ENCODE assay signal across 21 mouse cellular contexts in genomic region chr13:11882359-11882758, GRCm38 (mm10).
DNase-seq lines count a peak whose midpoint lies in the region; ATAC-seq and TF ChIP-seq lines count a peak whose summit lies in the region.
"Had no signal": no experiment of that assay in that cellular context is flagged by ENCODE, and none has a peak within 500 bp of the region (broad histone marks: within the 10 kb centered on the region; RNA-seq: fewer than 3 reads in every experiment).

No protein-coding gene starts in this region.

- in situ Hi-C loops in CH12.LX (cut with MboI; ENCODE audit: low pct_ligation_motif_present, low pct_unique_long_range_greater_than_20kb, low sequenced_read_pairs), result no loop called here

- TF ChIP-seq CTCF in CH12.LX (conservative IDR thresholded peaks at IDR 0.05 in 1 of 2, IDR thresholded peaks at IDR 0.05 in 1 of 2; ENCODE audit: low read depth in 2 of 2, low read length in 2 of 2), result no peak

- TF ChIP-seq RAD21 in CH12.LX (IDR thresholded peaks at IDR 0.05; ENCODE audit: low read depth, low read length), result no peak

- no peaks in the 10 kb centered on the region for H3K27me3 ChIP-seq in heart, embryonic 10.5 days (ENCODE audit: insufficient read depth, poor library complexity, severe bottlenecking)
- H3K27me3 ChIP-seq in CH12.LX (replicated peaks), result no peaks in the 10 kb centered on the region

- H3K79me2 ChIP-seq in CH12.LX (replicated peaks; ENCODE audit: control insufficient read depth, extremely low read depth, insufficient read depth, poor library complexity, severe bottlenecking), result no peaks in the 10 kb centered on the region

- H3K9ac ChIP-seq in CH12.LX (ENCODE audit: insufficient read depth, low read depth), result no peak overlapping the region

- 0 out of 2 replicates have a peak, but pooled peaks have one; percentile 50 for TF ChIP-seq EP300 in CH12.LX (IDR thresholded peaks at IDR 0.05; ENCODE audit: low read length)

- peaks cover 25% of the 10 kb centered on the region; the same call in 1 of the 2 replicates for H3K36me3 ChIP-seq in heart, embryonic 10.5 days
- H3K36me3 ChIP-seq in CH12.LX (replicated peaks in 1 of 2; ENCODE audit: control insufficient read depth in 1 of 2, insufficient read depth in 1 of 2, low read length in 1 of 2), result no peaks in the 10 kb centered on the region
- H3K36me3 ChIP-seq: G1E had no signal

- no peak overlapping the region for H3K27ac ChIP-seq in heart, embryonic 10.5 days
- H3K27ac ChIP-seq in CH12.LX (ENCODE audit: insufficient read depth, low read depth), result no peak overlapping the region

- ATAC-seq in frontal cortex, adult (ENCODE audit: low TSS enrichment), result peak; percentile 29; the same call in 1 of the 2 replicates
- ATAC-seq in granulocyte monocyte progenitor cell, adult 5-6 weeks (replicated peaks; ENCODE audit: poor library complexity, severe bottlenecking), result no peak
- ATAC-seq: activated CD4-positive, CD25-positive, alpha-beta regulatory T cell, adult 4 months; CD4-positive, CD25-positive, alpha-beta regulatory T cell, adult 4 months; Patski had no signal

- no peak for DNase-seq in frontal cortex, postnatal 14 days (ENCODE audit: low spot score in 2 of 2)
- DNase-seq in heart, adult 11 months, result peak; percentile 64
- DNase-seq in heart, embryonic 10.5 days (ENCODE audit: low spot score), result no peak
- DNase-seq in CH12.LX (ENCODE audit: extremely low read depth), result peak; percentile 45
- DNase-seq: adrenal gland, adult 2 months; adrenal gland, adult 8-10 months; adrenal gland, postnatal 10 days; adrenal gland, postnatal 14 days; adrenal gland, postnatal 25 days; adrenal gland, postnatal 36 days; B cell, adult 2 months; cerebellum, adult 11 months; cerebellum, adult 11-12 months; cerebellum, adult 18-20 months; cerebellum, adult 2 months had no signal

- no peak overlapping the region for H3K4me3 ChIP-seq in heart, embryonic 10.5 days
- H3K4me3 ChIP-seq in CH12.LX (replicated peaks in 1 of 3; ENCODE audit: low read depth in 2 of 3, low read length in 2 of 3, poor library complexity in 1 of 3), result no peak overlapping the region

- dilution Hi-C loops in CH12.LX (cut with MboI; ENCODE audit: extremely low pct_ligation_motif_present, extremely low pct_unique_long_range_greater_than_20kb, low sequenced_read_pairs), result no loop called here

- 0 out of 2 replicates have a peak, but pooled peaks cover 3% of the 10 kb centered on the region for H3K4me1 ChIP-seq in heart, embryonic 10.5 days
- peaks cover 5 to 18% of the 10 kb centered on the region in 2 experiments for H3K4me1 ChIP-seq in CH12.LX (ENCODE audit: control insufficient read depth in 1 of 2, insufficient read depth in 2 of 2)

- H3K9me3 ChIP-seq in heart, embryonic 10.5 days, result no peaks in the 10 kb centered on the region
- H3K9me3 ChIP-seq in CH12.LX (replicated peaks; ENCODE audit: low read length), result no peaks in the 10 kb centered on the region
- H3K9me3 ChIP-seq: G1E had no signal

- H3K4me2 ChIP-seq in CH12.LX (ENCODE audit: insufficient read depth, low read depth, poor library complexity, severe bottlenecking), result 0 out of 2 replicates have a peak overlapping the region, but pooled peaks have one; percentile 9

- TF ChIP-seq POLR2A in CH12.LX (IDR thresholded peaks at IDR 0.05; ENCODE audit: low read depth, low read length), result no peak

- WGBS in heart, embryonic 10.5 days, result 86% methylated on average over 4 of the region's 4 CpGs

TF ChIP-seq in CH12.LX, 34 proteins besides CTCF, POLR2A, EP300 and RAD21:
- TF ChIP-seq MEF2A (IDR thresholded peaks at IDR 0.05; ENCODE audit: borderline replicate concordance, low read depth, low read length) (peak; percentile 69), MYC (IDR thresholded peaks at IDR 0.05; ENCODE audit: low read depth, low read length) (no peak), ZC3H11A (IDR thresholded peaks at IDR 0.05; ENCODE audit: low read depth, low read length) (no peak), SIN3A (IDR thresholded peaks at IDR 0.05; ENCODE audit: low read length) (no peak), NELFE (IDR thresholded peaks at IDR 0.05; ENCODE audit: low read depth, low read length) (no peak), HCFC1 (IDR thresholded peaks at IDR 0.05; ENCODE audit: low read depth, low read length) (no peak), USF1 (IDR thresholded peaks at IDR 0.05; ENCODE audit: low read depth, low read length) (peak; percentile 23), IRF4 (IDR thresholded peaks at IDR 0.05; ENCODE audit: low read depth, low read length) (peak; percentile 63), MAX (IDR thresholded peaks at IDR 0.05; ENCODE audit: low read length) (peak; percentile 72), UBTF (IDR thresholded peaks at IDR 0.05; ENCODE audit: low read depth, low read length) (no peak), ELF1 (IDR thresholded peaks at IDR 0.05; ENCODE audit: low read depth, low read length) (no peak), USF2 (conservative IDR thresholded peaks at IDR 0.05; ENCODE audit: low read depth, low read length) (peak; percentile 30; the same call in 1 of the 2 replicates), MXI1 (IDR thresholded peaks at IDR 0.05; ENCODE audit: low read depth, low read length) (no peak)

Comparison
In these comparisons a context has a peak if more than half of its experiments do, and no peak if none do; other contexts are left out.
1. DNase-seq: peak in heart, adult 11 months (single experiment) and CH12.LX (single experiment); none in frontal cortex, postnatal 14 days (0 of 2) and heart, embryonic 10.5 days (single experiment).